Comparison of ENCODE assay signal across 8 mouse cellular contexts in genomic region chr13:20937452-20937851, GRCm38 (mm10).
A peak's percentile ranks its signal among the peaks of the same experiment; 100 is the strongest.
DNase-seq lines count a peak whose midpoint lies in the region; ATAC-seq and TF ChIP-seq lines count a peak whose summit lies in the region.

No protein-coding gene starts in this region.

- H3K4me1 ChIP-seq in MEL (ENCODE audit: control insufficient read depth in 1 of 2, insufficient read depth in 2 of 2, low read length in 2 of 2) = no peaks in the 10 kb centered on the region
- H3K4me1 ChIP-seq in cerebellum, adult 2 months (ENCODE audit: control insufficient read depth, insufficient read depth, low read length) = no peaks in the 10 kb centered on the region; the same call in 1 of the 2 replicates
- no peaks in the 10 kb centered on the region for H3K4me1 ChIP-seq in lung, postnatal 0 days (ENCODE audit: insufficient read depth, low read depth, low read length)

- no peaks in the 10 kb centered on the region for H3K79me2 ChIP-seq in MEL (ENCODE audit: control insufficient read depth, insufficient read depth, low read length, poor library complexity)

- H3K9ac ChIP-seq in MEL (ENCODE audit: control insufficient read depth, low read depth, low read length, poor library complexity, severe bottlenecking) = no peak overlapping the region
- H3K9ac ChIP-seq in lung, postnatal 0 days (replicated peaks; ENCODE audit: low read depth) = no peak overlapping the region

- TF ChIP-seq EP300 in MEL (IDR thresholded peaks at IDR 0.05; ENCODE audit: low read depth in 1 of 2, low read length in 2 of 2) = no peak
- no peak for TF ChIP-seq EP300 in lung, postnatal 0 days (IDR thresholded peaks at IDR 0.05)

- no peaks in the 10 kb centered on the region for H3K36me3 ChIP-seq in MEL (ENCODE audit: control insufficient read depth in 1 of 2, insufficient read depth in 2 of 2, low read length in 2 of 2)
- H3K36me3 ChIP-seq in lung, postnatal 0 days (ENCODE audit: insufficient read depth, low read length) = no peaks in the 10 kb centered on the region

- peak; percentile 63 for TF ChIP-seq RAD21 in MEL (IDR thresholded peaks at IDR 0.05; ENCODE audit: low read depth, low read length)

- TF ChIP-seq POLR2A in MEL (IDR thresholded peaks at IDR 0.05; ENCODE audit: control insufficient read depth in 1 of 2, insufficient read depth in 1 of 2, low read depth in 1 of 2, low read length in 2 of 2, poor library complexity in 1 of 2) = no peak
- TF ChIP-seq POLR2A in cerebellum, adult 2 months (IDR thresholded peaks at IDR 0.05; ENCODE audit: borderline replicate concordance, insufficient read depth, low read length) = no peak

- no peak overlapping the region for H3K4me3 ChIP-seq in MEL (ENCODE audit: control insufficient read depth in 1 of 2, insufficient read depth in 1 of 2, low read depth in 2 of 2, low read length in 2 of 2)
- no peak overlapping the region for H3K4me3 ChIP-seq in cerebellum, adult 2 months (replicated peaks; ENCODE audit: insufficient read depth, low read depth, low read length)
- no peak overlapping the region for H3K4me3 ChIP-seq in lung, postnatal 0 days (ENCODE audit: low read depth, low read length)

- H3K9me3 ChIP-seq in MEL (replicated peaks; ENCODE audit: insufficient read depth, low read length) = no peaks in the 10 kb centered on the region
- no peaks in the 10 kb centered on the region for H3K9me3 ChIP-seq in lung, postnatal 0 days (ENCODE audit: low read length)

- no peak overlapping the region for H3K27ac ChIP-seq in MEL (ENCODE audit: control insufficient read depth, low read depth, low read length)
- no peak overlapping the region for H3K27ac ChIP-seq in cerebellum, adult 2 months (ENCODE audit: insufficient read depth, low read length)
- H3K27ac ChIP-seq in lung, postnatal 0 days (ENCODE audit: low read length) = no peak overlapping the region

- TF ChIP-seq CTCF in MEL (IDR thresholded peaks at IDR 0.05 in 2 of 3, conservative IDR thresholded peaks at IDR 0.05 in 1 of 3; ENCODE audit: control insufficient read depth in 1 of 3, insufficient read depth in 1 of 3, low read depth in 2 of 3, low read length in 3 of 3, poor library complexity in 1 of 3, severe bottlenecking in 1 of 3) = peak; percentile 75 to 90 (median 78)
- TF ChIP-seq CTCF in cerebellum, adult 2 months (IDR thresholded peaks at IDR 0.05; ENCODE audit: borderline replicate concordance, insufficient read depth, low read depth, low read length) = peak; percentile 74
- TF ChIP-seq CTCF in lung, postnatal 0 days (IDR thresholded peaks at IDR 0.05) = peak; percentile 81

- peak; percentile 57; the same call in 1 of the 2 replicates for ATAC-seq in lung, postnatal 0 days
- ATAC-seq in monocyte, adult 5-6 weeks (replicated peaks; ENCODE audit: insufficient number of reproducible peaks, low FRiP score, low TSS enrichment, poor library complexity, severe bottlenecking) = no peak

- H3K4me2 ChIP-seq in lung, postnatal 0 days (replicated peaks; ENCODE audit: low read depth, low read length) = no peak overlapping the region

- H3K27me3 ChIP-seq in MEL (ENCODE audit: control insufficient read depth in 1 of 2, insufficient read depth in 2 of 2, low read length in 2 of 2) = no peaks in the 10 kb centered on the region
- H3K27me3 ChIP-seq in cerebellum, adult 2 months (ENCODE audit: control insufficient read depth, insufficient read depth, low read length) = no peaks in the 10 kb centered on the region
- no peaks in the 10 kb centered on the region for H3K27me3 ChIP-seq in lung, postnatal 0 days (replicated peaks; ENCODE audit: insufficient read depth, low read length)

- WGBS in cerebellum, adult 2 months = 34% methylated on average over 5 of the region's 5 CpGs
- 24% methylated on average over 5 of the region's 5 CpGs for WGBS in lung, postnatal 0 days

- DNase-seq in CD4-positive helper T cell, adult 2 months (ENCODE audit: low read depth, low spot score) = peak; percentile 3
- peak; percentile 52 for DNase-seq in MEL (ENCODE audit: low read depth, low spot score)
- DNase-seq in cerebellum, adult 2 months = peak; percentile 56 to 75
- DNase-seq in forelimb bud, embryonic 11.5 days (ENCODE audit: low read depth, low spot score) = peak; percentile 56
- DNase-seq in kidney, postnatal 36 days = peak; percentile 36 to 80
- DNase-seq in lung, postnatal 0 days (ENCODE audit: low spot score) = peak; percentile 63
- DNase-seq in right cerebral cortex, postnatal 36 days (ENCODE audit: low spot score in 2 of 2) = peak; percentile 18 to 24

TF ChIP-seq in MEL, 35 proteins besides CTCF, POLR2A, EP300 and RAD21:
- TF ChIP-seq SMC3 (IDR thresholded peaks at IDR 0.05; ENCODE audit: low read depth, low read length) (peak; percentile 79), ZC3H11A (IDR thresholded peaks at IDR 0.05; ENCODE audit: low read depth, low read length) (peak; percentile 40), GATA1 (IDR thresholded peaks at IDR 0.05; ENCODE audit: low read depth, low read length) (no peak), NELFE (IDR thresholded peaks at IDR 0.05; ENCODE audit: low read depth, low read length) (no peak), CHD2 (IDR thresholded peaks at IDR 0.05; ENCODE audit: low read length) (no peak), E2F4 (IDR thresholded peaks at IDR 0.05; ENCODE audit: borderline replicate concordance, low read depth, low read length) (no peak)

Comparison
In these comparisons a context has a peak if more than half of its experiments do, and no peak if none do; other contexts are left out.
1. DNase-seq: peak in every context shown above with its lines; median percentile 66 in cerebellum, adult 2 months; 63 in lung, postnatal 0 days; 58 in kidney, postnatal 36 days; 56 in forelimb bud, embryonic 11.5 days; 52 in MEL; 21 in right cerebral cortex, postnatal 36 days; 3 in CD4-positive helper T cell, adult 2 months.